Mouse (Mus musculus) liver, embryonic 15.5 days (tissue): ENCODE data around the gene A630023A22Rik. TPM values are rescaled to one million over a fixed set of nuclear protein-coding genes. Genes with fewer than 3 reads are reported as not detected.

Source experiments
- ATAC-seq: fragments of 200-750 bp; cut with Nextera tagmentation; 2 replicates; pipeline ENCODE4 v1.8.0; 2017; ENCODE audit warnings: moderate number of reproducible peaks, mild to moderate bottlenecking, moderate library complexity; ENCODE audit not compliant: insufficient read depth
- H3K27ac ChIP-seq: fragments of 300-500 bp; sonication (generic); replicated peaks from 2 replicates; pipeline ENCODE4 v1.5.1; 2015; ENCODE audit warnings: mild to moderate bottlenecking, inconsistent platforms
- H3K27me3 ChIP-seq: fragments of 300-500 bp; sonication (generic); 2 replicates; pipeline ENCODE4 v1.6.1; 2015; ENCODE audit warnings: mild to moderate bottlenecking, inconsistent platforms
- H3K36me3 ChIP-seq: fragments of 300-500 bp; sonication (generic); replicated peaks from 2 replicates; pipeline ENCODE4 v1.6.1; 2015; ENCODE audit warnings: moderate library complexity, mild to moderate bottlenecking, inconsistent platforms
- H3K4me1 ChIP-seq: fragments of 300-500 bp; sonication (generic); replicated peaks from 2 replicates; pipeline ENCODE4 v1.6.1; 2015; ENCODE audit warnings: inconsistent platforms
- H3K4me2 ChIP-seq: fragments of 300-500 bp; sonication (generic); 2 replicates; pipeline ENCODE4 v1.6.1; 2015; ENCODE audit warnings: moderate library complexity, mild to moderate bottlenecking, inconsistent platforms
- H3K4me3 ChIP-seq: fragments of 300-500 bp; sonication (generic); replicated peaks from 2 replicates; pipeline ENCODE4 v1.5.1; 2015; ENCODE audit warnings: mild to moderate bottlenecking, inconsistent platforms
- H3K9ac ChIP-seq: fragments of 300-500 bp; sonication (generic); 2 replicates; pipeline ENCODE4 v1.6.1; 2015; ENCODE audit warnings: moderate library complexity, mild to moderate bottlenecking, inconsistent platforms
- H3K9me3 ChIP-seq: fragments of 300-500 bp; sonication (generic); replicated peaks from 2 replicates; pipeline ENCODE4 v1.6.1; 2016; ENCODE audit warnings: inconsistent platforms
- WGBS: fragments of 180-500 bp; shearing (Covaris S2); methylation state at CpG from one replicate; pipeline ENCODE4 v1.1.7; 2015; ENCODE audit warnings: mixed read lengths; ENCODE audit not compliant: insufficient replicate concordance; 5-methylcytosine and 5-hydroxymethylcytosine counted together
- polyA plus RNA-seq: library from polyadenylated mRNA; unstranded; fragments of >200 nt; fragmentation: Nextera tagmentation; extraction: Ambion mirVana; gene quantifications from 2 replicates; pipeline ENCODE4 v1.2.1, GENCODE M21; 2015

A630023A22Rik gene
- polyA plus RNA-seq, 1 experiment from 2014 or later = not detected

- no peaks in the 10 kb centered on the region for H3K4me1 ChIP-seq
- no peaks in the 10 kb centered on the region for H3K36me3 ChIP-seq
- no peak overlapping the region for H3K4me3 ChIP-seq
- no peak overlapping the region for H3K4me2 ChIP-seq
- ATAC-seq = no peak
- no peak overlapping the region for H3K9ac ChIP-seq
- H3K27ac ChIP-seq = no peak overlapping the region
- 0 out of 2 replicates have a peak, but pooled peaks cover 3% of the 10 kb centered on the region for H3K27me3 ChIP-seq
- H3K9me3 ChIP-seq = no peaks in the 10 kb centered on the region
- 56% methylated on average over 7 of the region's 7 CpGs for WGBS
Observed at GRCm38 (mm10) chr14:34119046-34119723, 16.6 kb upstream of the A630023A22Rik start.

DNA sequence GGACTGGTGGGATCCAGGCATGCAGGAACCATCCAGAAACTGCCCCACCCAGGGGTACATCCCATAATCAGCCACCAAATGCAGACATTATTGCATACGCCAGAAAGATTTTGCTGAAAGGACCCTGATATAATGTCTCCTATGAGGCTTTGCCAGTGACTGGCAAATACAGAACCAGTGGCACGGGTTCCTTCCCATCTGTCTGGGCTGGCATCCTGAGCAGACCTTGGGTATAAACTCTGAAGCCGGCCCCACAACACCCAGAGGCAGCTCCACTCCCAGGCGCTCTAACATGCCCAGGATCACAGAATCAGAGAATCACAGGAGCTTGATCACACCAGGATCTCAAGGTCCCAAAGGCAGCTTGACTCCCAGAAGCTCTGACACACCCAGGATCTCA lies 11.8 kb upstream of the A630023A22Rik start:
- H3K4me1 ChIP-seq = no peaks in the 10 kb centered on the region
- no peak for ATAC-seq
- H3K9ac ChIP-seq = no peak overlapping the region
- WGBS = 52% methylated on average over 4 of the region's 4 CpGs
- H3K9me3 ChIP-seq = no peaks in the 10 kb centered on the region
- no peak overlapping the region for H3K27ac ChIP-seq
- no peak overlapping the region for H3K4me2 ChIP-seq
- no peaks in the 10 kb centered on the region for H3K27me3 ChIP-seq
- H3K4me3 ChIP-seq = no peak overlapping the region
- H3K36me3 ChIP-seq = no peaks in the 10 kb centered on the region

DNA sequence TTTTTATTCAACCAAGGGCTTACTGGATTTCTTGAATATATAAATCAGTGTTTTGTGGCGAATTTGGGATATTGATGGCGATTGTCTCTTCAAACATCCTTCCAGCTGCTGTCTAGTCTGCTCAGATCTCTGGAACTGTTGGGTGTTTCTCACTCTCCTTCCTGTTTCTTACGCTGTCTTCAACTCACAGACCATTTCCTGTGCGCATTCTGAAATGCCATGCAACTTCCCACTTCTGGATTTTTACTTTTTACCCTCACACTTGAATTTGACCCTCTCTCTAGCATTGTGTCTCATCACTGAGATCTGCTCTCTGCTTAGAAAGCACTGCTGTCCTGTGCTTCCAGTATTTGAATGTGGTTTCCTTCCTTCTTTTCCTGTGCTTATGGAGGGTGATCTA lies 5.0 kb upstream of the A630023A22Rik start:
- H3K9me3 ChIP-seq = no peaks in the 10 kb centered on the region
- ATAC-seq = no peak
- no peaks in the 10 kb centered on the region for H3K36me3 ChIP-seq
- no peaks in the 10 kb centered on the region for H3K27me3 ChIP-seq
- WGBS = 21% methylated on average over 4 of the region's 4 CpGs
- no peak overlapping the region for H3K4me2 ChIP-seq
- no peak overlapping the region for H3K4me3 ChIP-seq
- no peak overlapping the region for H3K27ac ChIP-seq
- H3K4me1 ChIP-seq = 0 out of 2 replicates have a peak, but pooled peaks cover 3% of the 10 kb centered on the region
- no peak overlapping the region for H3K9ac ChIP-seq

GRCm38 (mm10) chr14:34106389-34107062 lies 4.0 kb upstream of the A630023A22Rik start:
- WGBS = 39% methylated on average over 12 of the region's 12 CpGs
- no peak overlapping the region for H3K4me2 ChIP-seq
- no peak for ATAC-seq

DNA sequence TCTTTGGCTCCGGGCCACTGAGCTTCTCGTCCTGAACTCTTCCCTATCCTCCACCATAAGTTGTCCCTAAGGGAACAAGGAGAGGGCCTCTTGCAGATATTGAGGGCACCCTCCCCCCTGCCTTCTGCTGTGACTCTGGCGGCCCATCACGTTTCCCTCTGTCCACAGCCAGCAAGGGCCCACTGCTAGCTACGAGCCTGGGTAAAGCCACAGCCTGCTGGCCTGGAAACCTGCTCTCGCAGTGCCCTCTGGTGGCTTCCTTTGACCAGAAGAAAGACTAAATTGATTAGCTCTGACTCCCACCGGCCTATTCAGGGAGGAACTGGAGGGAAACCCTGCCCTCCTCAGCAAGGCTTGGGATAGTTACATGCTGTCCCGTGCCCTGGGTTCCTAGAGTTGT lies 2.3 kb upstream of the A630023A22Rik start:
- no peaks in the 10 kb centered on the region for H3K9me3 ChIP-seq
- H3K27me3 ChIP-seq = no peaks in the 10 kb centered on the region
- no peak for ATAC-seq
- H3K9ac ChIP-seq = no peak overlapping the region
- 0 out of 2 replicates have a peak, but pooled peaks cover 3% of the 10 kb centered on the region for H3K4me1 ChIP-seq
- no peak overlapping the region for H3K4me3 ChIP-seq
- WGBS = 20% methylated on average over 8 of the region's 8 CpGs
- no peak overlapping the region for H3K27ac ChIP-seq
- H3K4me2 ChIP-seq = no peak overlapping the region
- H3K36me3 ChIP-seq = no peaks in the 10 kb centered on the region

More at GRCm38 (mm10) chr14:34106389-34107062, 4.0 kb upstream of the A630023A22Rik start:
- Histone ChIP-seq H3K27me3 (no peaks in the 10 kb centered on the region), H3K4me3 (no peak overlapping the region), H3K4me1 (0 out of 2 replicates have a peak, but pooled peaks cover 3% of the 10 kb centered on the region), H3K27ac (no peak overlapping the region), H3K9me3 (no peaks in the 10 kb centered on the region), H3K9ac (no peak overlapping the region), H3K36me3 (no peaks in the 10 kb centered on the region)

DNA sequence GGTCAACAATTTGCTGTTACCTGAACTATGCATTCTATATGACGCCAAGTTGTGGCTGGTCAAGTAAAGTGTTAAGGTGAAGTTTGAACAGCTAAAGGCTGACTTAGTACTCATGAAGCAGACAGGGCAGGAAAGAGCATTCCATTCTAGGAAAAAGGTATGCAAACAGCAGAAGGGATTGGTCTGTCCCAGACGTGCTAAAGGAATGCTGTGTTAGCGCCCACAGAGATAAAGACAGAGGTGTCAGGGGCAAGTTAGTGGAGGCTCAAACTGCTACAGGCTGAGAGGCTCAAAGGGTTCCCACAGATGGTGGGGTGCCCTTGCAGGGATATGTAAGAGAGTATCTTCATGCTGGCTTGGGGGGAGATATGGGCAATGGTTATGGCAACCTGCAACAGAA lies 1.3 kb upstream of the A630023A22Rik start:
- 49% methylated on average over 3 of the region's 3 CpGs for WGBS

DNA sequence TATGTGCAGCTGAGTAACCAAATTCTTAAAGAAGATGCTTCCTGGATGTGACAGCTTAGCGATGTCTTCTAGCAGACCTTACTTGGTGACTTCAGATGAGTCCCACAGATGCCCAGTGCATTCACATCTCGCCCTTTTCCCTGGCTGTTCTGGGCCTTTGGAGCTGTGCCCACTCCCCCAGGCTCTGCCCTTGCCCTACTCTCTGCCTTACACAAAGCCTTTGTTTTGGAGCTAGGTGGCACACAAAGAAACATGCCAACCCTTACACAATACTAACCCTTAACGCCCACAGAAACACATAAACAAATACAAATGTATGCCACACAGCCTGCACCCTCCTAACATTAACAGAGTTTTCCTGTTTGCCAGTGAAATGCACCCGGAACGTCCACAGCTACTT lies 6.4 kb downstream of the A630023A22Rik start:
- Histone ChIP-seq H3K4me1 (no peaks in the 10 kb centered on the region), H3K4me2 (no peak overlapping the region), H3K27me3 (no peaks in the 10 kb centered on the region), H3K4me3 (no peak overlapping the region), H3K9me3 (no peaks in the 10 kb centered on the region), H3K36me3 (no peaks in the 10 kb centered on the region), H3K27ac (no peak overlapping the region), H3K9ac (no peak overlapping the region)
- ATAC-seq = no peak
- 56% methylated on average over 5 of the region's 5 CpGs for WGBS

More for the DNA sequence above, 1.3 kb upstream of the A630023A22Rik start:
- Histone ChIP-seq H3K36me3 (no peaks in the 10 kb centered on the region), H3K4me3 (no peak overlapping the region), H3K27me3 (no peaks in the 10 kb centered on the region), H3K4me1 (0 out of 2 replicates have a peak, but pooled peaks cover 3% of the 10 kb centered on the region), H3K9me3 (no peaks in the 10 kb centered on the region), H3K4me2 (no peak overlapping the region), H3K9ac (no peak overlapping the region), H3K27ac (no peak overlapping the region)
- no peak for ATAC-seq

- no peaks in the 10 kb centered on the region for H3K4me1 ChIP-seq
- H3K27ac ChIP-seq = no peak overlapping the region
- no peak overlapping the region for H3K9ac ChIP-seq
- no peak for ATAC-seq
- H3K9me3 ChIP-seq = no peaks in the 10 kb centered on the region
- no peaks in the 10 kb centered on the region for H3K36me3 ChIP-seq
- H3K4me3 ChIP-seq = no peak overlapping the region
- H3K4me2 ChIP-seq = no peak overlapping the region
- 73% methylated on average over 1 of the region's 1 CpGs for WGBS
- no peaks in the 10 kb centered on the region for H3K27me3 ChIP-seq
Observed at GRCm38 (mm10) chr14:34092856-34093255, 9.7 kb downstream of the A630023A22Rik start.

DNA sequence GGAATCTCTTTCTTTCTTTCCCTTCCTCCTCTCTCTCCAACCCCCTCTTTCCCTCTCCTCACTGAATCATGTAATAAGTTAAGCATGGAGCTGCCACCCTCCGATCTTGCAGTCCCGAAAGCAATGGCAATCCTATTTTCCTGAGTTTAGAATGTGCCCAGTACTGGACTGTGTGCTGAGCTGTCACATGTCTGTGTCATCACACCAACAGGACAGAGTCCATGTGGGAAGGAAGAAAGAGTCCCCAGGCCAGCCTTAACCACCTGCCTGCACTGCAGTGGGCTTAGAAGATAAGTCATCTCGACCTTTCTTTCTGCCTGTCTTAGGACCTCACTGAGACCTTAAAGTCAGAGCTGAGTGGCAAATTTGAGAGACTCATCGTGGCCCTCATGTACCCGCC lies 11.1 kb downstream of the A630023A22Rik start:
- Histone ChIP-seq H3K27ac (no peak overlapping the region), H3K36me3 (no peaks in the 10 kb centered on the region), H3K9me3 (no peaks in the 10 kb centered on the region), H3K4me3 (no peak overlapping the region), H3K4me2 (no peak overlapping the region), H3K4me1 (no peaks in the 10 kb centered on the region), H3K27me3 (no peaks in the 10 kb centered on the region; the same call in 1 of the 2 replicates), H3K9ac (no peak overlapping the region)
- ATAC-seq = no peak
- WGBS = 58% methylated on average over 5 of the region's 5 CpGs

DNA sequence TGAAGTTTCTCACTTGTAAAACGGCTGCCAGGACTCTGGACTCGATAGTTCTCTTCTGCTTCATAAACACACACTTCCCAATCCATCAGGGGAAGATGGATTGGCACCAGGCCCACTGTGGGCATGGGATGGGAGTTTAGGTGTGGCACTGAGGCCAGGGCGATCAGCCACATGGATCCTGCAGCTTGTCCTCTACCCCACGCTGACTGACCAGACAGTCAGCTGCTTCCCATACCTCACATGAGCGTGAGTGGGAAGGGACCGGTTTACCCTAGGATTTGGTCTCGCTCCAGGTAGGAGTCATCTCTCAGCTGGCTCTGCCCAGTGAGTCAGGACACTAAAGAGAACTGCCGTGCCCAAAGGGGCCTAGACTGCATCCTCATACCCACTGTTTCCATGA lies 12.8 kb downstream of the A630023A22Rik start:
- H3K4me3 ChIP-seq = no peak overlapping the region
- H3K9me3 ChIP-seq = no peaks in the 10 kb centered on the region
- no peaks in the 10 kb centered on the region for H3K4me1 ChIP-seq
- H3K4me2 ChIP-seq = no peak overlapping the region
- H3K9ac ChIP-seq = no peak overlapping the region
- WGBS = 63% methylated on average over 8 of the region's 8 CpGs
- no peaks in the 10 kb centered on the region; the same call in 1 of the 2 replicates for H3K27me3 ChIP-seq
- no peaks in the 10 kb centered on the region for H3K36me3 ChIP-seq
- no peak for ATAC-seq
- H3K27ac ChIP-seq = no peak overlapping the region

DNA sequence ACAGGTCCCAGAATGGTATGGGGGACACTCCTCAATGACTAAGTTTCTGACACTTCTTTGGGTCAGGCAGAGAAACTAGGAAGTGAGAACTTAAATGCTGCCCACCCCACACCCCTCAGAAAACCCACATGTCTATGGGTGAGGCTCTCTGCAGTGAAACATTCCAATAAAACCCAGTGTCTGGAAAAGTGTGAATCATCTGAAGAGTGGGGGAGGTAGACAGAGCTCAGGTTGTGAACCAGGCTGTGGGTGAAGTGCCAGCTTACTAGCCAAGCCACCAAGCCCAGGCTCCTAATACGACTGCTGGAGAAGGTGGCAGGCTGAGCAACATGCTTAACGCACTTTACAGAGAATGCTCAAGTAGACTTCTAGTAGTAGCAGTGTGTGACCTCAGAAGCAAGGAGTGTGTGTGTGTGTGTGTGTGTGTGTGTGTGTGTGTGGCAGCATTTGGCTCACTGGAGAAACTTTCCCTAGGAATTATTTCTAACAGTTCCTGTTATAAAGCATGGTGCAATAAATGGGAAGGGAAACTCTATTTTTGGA lies 14.6 kb downstream of the A630023A22Rik start:
- Histone ChIP-seq H3K27ac (no peak overlapping the region), H3K4me3 (no peak overlapping the region), H3K9ac (no peak overlapping the region), H3K9me3 (no peaks in the 10 kb centered on the region), H3K4me2 (no peak overlapping the region), H3K27me3 (no peaks in the 10 kb centered on the region; the same call in 1 of the 2 replicates), H3K4me1 (no peaks in the 10 kb centered on the region), H3K36me3 (no peaks in the 10 kb centered on the region)
- ATAC-seq = no peak
- WGBS = 60% methylated on average over 2 of the region's 2 CpGs
